Mouse (Mus musculus): ENCODE results near the gene Terf2ip. TPM values are rescaled to one million over a fixed set of nuclear protein-coding genes. Genes with fewer than 3 reads are reported as not detected.

The Terf2ip gene
- polyA plus RNA-seq, 1 experiment from 2014 or later, result 76.9 TPM

DNA sequence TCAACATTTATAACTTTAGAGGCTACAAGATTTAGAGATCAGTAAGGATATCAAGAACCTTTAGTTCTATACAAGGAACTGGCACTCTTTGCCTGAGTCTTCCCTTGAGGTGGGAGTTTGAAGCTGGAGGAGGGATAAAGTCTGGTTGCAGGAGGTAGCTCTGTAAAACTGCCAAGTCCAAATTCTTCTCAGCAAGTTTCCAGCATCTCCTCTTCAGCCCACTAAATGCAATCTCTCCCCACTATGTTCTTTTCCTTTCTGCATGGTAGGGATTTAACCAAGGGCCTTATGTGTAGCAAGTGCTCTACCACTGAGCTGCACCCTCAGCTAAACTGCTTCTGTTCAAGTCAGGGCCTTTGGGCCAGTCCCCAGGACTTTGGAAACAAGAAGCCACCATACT lies 43.3 kb downstream of the Terf2ip start:
- no peak overlapping the region for H3K9ac ChIP-seq (ENCODE audit: low read depth, low read length)
- H3K9me3 ChIP-seq (replicated peaks; ENCODE audit: control insufficient read depth, low read length, poor library complexity, severe bottlenecking), result no peaks in the 10 kb centered on the region
- H3K27me3 ChIP-seq (ENCODE audit: control insufficient read depth, insufficient read depth, low read depth, low read length), result no peaks in the 10 kb centered on the region
- H3K4me3 ChIP-seq (ENCODE audit: low read depth, low read length), result no peak overlapping the region
- ATAC-seq, result no peak
- H3K4me1 ChIP-seq (ENCODE audit: control insufficient read depth, insufficient read depth, low read length), result no peaks in the 10 kb centered on the region
- H3K27ac ChIP-seq (ENCODE audit: low read length), result no peak overlapping the region
- no peak overlapping the region for H3K4me2 ChIP-seq (ENCODE audit: low read length)
- no peaks in the 10 kb centered on the region for H3K36me3 ChIP-seq (ENCODE audit: control insufficient read depth, insufficient read depth, low read length)

DNA sequence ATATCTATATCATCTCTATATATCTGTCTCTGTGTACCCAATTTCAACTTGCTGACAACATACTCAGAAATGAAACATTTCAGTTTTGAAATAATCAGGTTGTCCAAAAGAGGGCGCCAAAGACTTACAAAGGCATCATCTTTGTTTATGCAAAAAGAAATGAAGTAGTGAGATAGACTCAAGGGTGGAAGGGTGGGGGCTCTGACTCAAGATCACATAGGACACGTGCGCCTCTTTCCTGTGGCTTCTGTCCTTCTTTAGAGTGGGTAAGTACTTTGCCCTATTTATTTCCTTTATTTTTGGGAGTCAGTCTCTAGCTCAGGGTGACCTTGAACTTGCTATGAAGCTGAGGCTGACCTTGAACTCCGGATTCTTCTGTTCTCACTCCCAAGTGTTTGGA lies 50.2 kb downstream of the Terf2ip start:
- Histone ChIP-seq H3K27ac (ENCODE audit: low read length) (no peak overlapping the region), H3K36me3 (ENCODE audit: control insufficient read depth, insufficient read depth, low read length) (no peaks in the 10 kb centered on the region), H3K9me3 (replicated peaks; ENCODE audit: control insufficient read depth, low read length, poor library complexity, severe bottlenecking) (no peaks in the 10 kb centered on the region), H3K4me3 (ENCODE audit: low read depth, low read length) (no peak overlapping the region), H3K4me1 (ENCODE audit: control insufficient read depth, insufficient read depth, low read length) (no peaks in the 10 kb centered on the region), H3K27me3 (ENCODE audit: control insufficient read depth, insufficient read depth, low read depth, low read length) (no peaks in the 10 kb centered on the region), H3K9ac (ENCODE audit: low read depth, low read length) (no peak overlapping the region), H3K4me2 (ENCODE audit: low read length) (no peak overlapping the region)
- ATAC-seq, result no peak
- WGBS, result 30% methylated on average over 4 of the region's 4 CpGs

Other genes with a start within 250 kb of the Terf2ip start
- gene Cfdp1, start 157.1 kb upstream of the Terf2ip start, polyA plus RNA-seq (2015; fragmentation: Nextera tagmentation; extraction: Ambion mirVana), result 222 and 233 TPM in 2 replicates
- 3.8 TPM in 2 replicates for gene Tmem170, start 134.6 kb upstream of the Terf2ip start, polyA plus RNA-seq (2015; fragmentation: Nextera tagmentation; extraction: Ambion mirVana)
- gene Chst5, start 101.0 kb upstream of the Terf2ip start, polyA plus RNA-seq (2015; fragmentation: Nextera tagmentation; extraction: Ambion mirVana), result 2.7 and 4.1 TPM in 2 replicates
- 20.9 and 22.4 TPM in 2 replicates for gene Tmem231, start 77.5 kb upstream of the Terf2ip start, polyA plus RNA-seq (2015; fragmentation: Nextera tagmentation; extraction: Ambion mirVana)
- 469 and 489 TPM in 2 replicates for gene Gabarapl2, start 70.7 kb upstream of the Terf2ip start, polyA plus RNA-seq (2015; fragmentation: Nextera tagmentation; extraction: Ambion mirVana)
- 8.0 and 9.2 TPM in 2 replicates for gene Adat1, start 19.1 kb upstream of the Terf2ip start, polyA plus RNA-seq (2015; fragmentation: Nextera tagmentation; extraction: Ambion mirVana)
- 162 TPM in 2 replicates for gene Kars, start 75 bp upstream of the Terf2ip start, polyA plus RNA-seq (2015; fragmentation: Nextera tagmentation; extraction: Ambion mirVana)
- gene Gm6793, start 3.6 kb downstream of the Terf2ip start, polyA plus RNA-seq (2015; fragmentation: Nextera tagmentation; extraction: Ambion mirVana), result 0.59 and 1.2 TPM in 2 replicates

Data from midbrain, embryonic 16.5 days (tissue).